Mouse (Mus musculus) small intestine, adult 2 months (tissue): ENCODE measurements around the gene Olfr665. TPM values are rescaled to one million over a fixed set of nuclear protein-coding genes. Genes with fewer than 3 reads are reported as not detected.
"Not testable (repeated sequence)": the region's sequence is repeated elsewhere in the genome, so short reads cannot be mapped to it uniquely, and the experiment has no call there.

Experiments used
- H3K27ac ChIP-seq: fragments of 200-500 bp; 2 replicates; pipeline ENCODE4 v1.5.1; 2012; ENCODE audit warnings: low read depth, low read length, control low read depth, inconsistent platforms; ENCODE audit not compliant: insufficient read depth
- H3K27me3 ChIP-seq: fragments of 200-500 bp; 2 replicates; pipeline ENCODE4 v1.6.1; 2012; ENCODE audit warnings: mild to moderate bottlenecking, moderate library complexity, low read length, inconsistent platforms; ENCODE audit not compliant: control insufficient read depth, insufficient read depth
- H3K36me3 ChIP-seq: fragments of 200-500 bp; 2 replicates; pipeline ENCODE4 v1.6.1; 2012; ENCODE audit warnings: mild to moderate bottlenecking, low read length, control low read depth, inconsistent platforms; ENCODE audit not compliant: control insufficient read depth, insufficient read depth
- H3K4me1 ChIP-seq: fragments of 200-500 bp; 2 replicates; pipeline ENCODE4 v1.6.1; 2012; ENCODE audit warnings: low read length, inconsistent platforms, mixed read lengths; ENCODE audit not compliant: control insufficient read depth, insufficient read depth, insufficient read length
- H3K4me3 ChIP-seq: fragments of 200-500 bp; 2 replicates; pipeline ENCODE4 v1.5.1; 2012; ENCODE audit warnings: low read depth, mild to moderate bottlenecking, control low read depth, inconsistent platforms, low read length, moderate library complexity
- CTCF ChIP-seq: fragments of 200-500 bp; IDR thresholded peaks from 2 replicates; pipeline ENCODE4 v1.5.1; 2012; ENCODE audit warnings: low read depth, mild to moderate bottlenecking, control low read depth, inconsistent platforms, low read length, moderate library complexity, mixed read lengths; ENCODE audit not compliant: insufficient replicate concordance, insufficient read length; ENCODE audit errors: extremely low read depth
- POLR2A ChIP-seq: fragments of 200-500 bp; IDR thresholded peaks from 2 replicates; pipeline ENCODE4 v1.6.1; 2012; ENCODE audit warnings: low read depth, mild to moderate bottlenecking, control low read depth, inconsistent platforms, low read length, moderate library complexity
- WGBS: fragments of 180-500 bp; shearing (Covaris S2); methylation state at CpG from one replicate; pipeline ENCODE4 v1.1.7; 2018; 5-methylcytosine and 5-hydroxymethylcytosine counted together
- polyA plus RNA-seq: library from polyadenylated mRNA; depleted of rRNA; stranded (reverse); fragments of >200 nt; gene quantifications from 2 replicates; pipeline ENCODE4 v1.2.3, GENCODE M21; 2012; rRNA removed

The Olfr665 gene
- not detected in 2 replicates for polyA plus RNA-seq

- H3K36me3 ChIP-seq: no peaks in the 10 kb centered on the region
- H3K27ac ChIP-seq: no peak within 1 kb of the TSS
- no peak for TF ChIP-seq POLR2A
- TF ChIP-seq CTCF: no peak
- no peaks in the 10 kb centered on the region for H3K4me1 ChIP-seq
- no peak within 1 kb of the TSS for H3K4me3 ChIP-seq
- no peaks in the 10 kb centered on the region for H3K27me3 ChIP-seq
- WGBS: 18% methylated on average over 1 of the region's 1 CpGs
Observed at GRCm38 (mm10) chr7:104877731-104878130, at the start of gene Olfr665. Gene Olfr665, plus strand, starts transcription at chr7:104878031.

- TF ChIP-seq CTCF (no peak), POLR2A (no peak)
- no peaks in the 10 kb centered on the region for H3K4me1 ChIP-seq
- no peak within 1 kb of the TSS for H3K4me3 ChIP-seq
- H3K27me3 ChIP-seq: no peaks in the 10 kb centered on the region
- WGBS: 53% methylated on average over 1 of the region's 1 CpGs
- no peaks in the 10 kb centered on the region for H3K36me3 ChIP-seq
- no peak within 1 kb of the TSS for H3K27ac ChIP-seq
Observed at GRCm38 (mm10) chr7:104842503-104842902, 35.3 kb upstream of the Olfr665 start, which contains the start of gene Usp17lb. Gene Usp17lb, minus strand, starts transcription at chr7:104842603.

GRCm38 (mm10) chr7:104843731-104844287 lies 34.0 kb upstream of the Olfr665 start:
- 79% methylated on average over 1 of the region's 1 CpGs for WGBS
- no peak overlapping the region for H3K4me3 ChIP-seq
- TF ChIP-seq POLR2A (no peak), CTCF (no peak)
- no peaks in the 10 kb centered on the region for H3K4me1 ChIP-seq
- H3K27me3 ChIP-seq: no peaks in the 10 kb centered on the region
- no peak overlapping the region for H3K27ac ChIP-seq
- no peaks in the 10 kb centered on the region for H3K36me3 ChIP-seq

DNA sequence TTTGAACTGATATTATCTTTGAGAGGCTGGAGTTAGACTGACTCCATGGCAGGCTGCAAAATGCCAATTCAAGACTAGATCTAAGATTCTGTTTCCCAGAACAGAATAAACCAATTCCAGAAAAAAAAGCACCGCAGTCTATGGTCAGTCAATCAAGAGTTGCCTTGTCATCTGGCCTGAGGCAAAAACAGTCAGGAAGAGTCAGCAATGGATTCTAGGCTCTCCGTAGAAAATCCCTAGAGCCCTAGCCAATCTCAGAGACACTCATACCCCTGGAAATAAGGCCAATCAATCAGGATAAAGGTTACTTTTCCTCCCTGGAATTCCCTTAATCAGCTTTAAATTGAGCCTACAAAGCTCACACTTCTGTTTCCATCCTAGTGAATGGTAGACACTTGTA lies 26.3 kb upstream of the Olfr665 start:
- H3K27me3 ChIP-seq, H3K4me1 ChIP-seq, H3K4me3 ChIP-seq, H3K36me3 ChIP-seq, H3K27ac ChIP-seq: not testable (repeated sequence)
- 83% methylated on average over 2 of the region's 2 CpGs for WGBS

GRCm38 (mm10) chr7:104855248-104855750 lies 22.5 kb upstream of the Olfr665 start:
- TF ChIP-seq POLR2A (no peak), CTCF (no peak)
- no peak overlapping the region for H3K27ac ChIP-seq
- no peaks in the 10 kb centered on the region for H3K4me1 ChIP-seq
- H3K36me3 ChIP-seq: no peaks in the 10 kb centered on the region
- H3K27me3 ChIP-seq: no peaks in the 10 kb centered on the region
- 73% methylated on average over 3 of the region's 3 CpGs for WGBS
- no peak overlapping the region for H3K4me3 ChIP-seq

GRCm38 (mm10) chr7:104856709-104857108 lies 21.1 kb upstream of the Olfr665 start, which contains the start of gene Usp17la:
Gene Usp17la, plus strand, starts transcription at chr7:104857009.
- H3K4me3 ChIP-seq, H3K27me3 ChIP-seq, H3K4me1 ChIP-seq, H3K36me3 ChIP-seq, H3K27ac ChIP-seq: not testable (repeated sequence)
- 62% methylated on average over 2 of the region's 2 CpGs for WGBS

- no peak overlapping the region for H3K27ac ChIP-seq
- 70% methylated on average over 1 of the region's 1 CpGs for WGBS
- H3K27me3 ChIP-seq: no peaks in the 10 kb centered on the region
- H3K4me1 ChIP-seq: no peaks in the 10 kb centered on the region
- no peak for TF ChIP-seq CTCF
- no peak for TF ChIP-seq POLR2A
- no peaks in the 10 kb centered on the region for H3K36me3 ChIP-seq
- no peak overlapping the region for H3K4me3 ChIP-seq
Observed at GRCm38 (mm10) chr7:104857683-104858082, 20.1 kb upstream of the Olfr665 start.

- Histone ChIP-seq H3K4me1 (no peaks in the 10 kb centered on the region), H3K4me3 (no peak overlapping the region), H3K27ac (no peak overlapping the region), H3K27me3 (no peaks in the 10 kb centered on the region), H3K36me3 (no peaks in the 10 kb centered on the region)
- TF ChIP-seq POLR2A: no peak
- no peak for TF ChIP-seq CTCF
- 76% methylated on average over 3 of the region's 3 CpGs for WGBS
Observed at GRCm38 (mm10) chr7:104861381-104861780, 16.4 kb upstream of the Olfr665 start.
